Mouse (Mus musculus) telencephalon, adult 2 months (tissue): ENCODE measurements around the gene Car11.

Experiments
- DNase-seq: peaks from one replicate; pipeline ENCODE4 v3.0.0-alpha.2; 2011; ENCODE audit warnings: low read depth, low spot score

Car11 gene

GRCm38 (mm10) chr7:45689800-45690199 is 9.8 kb upstream of the Car11 start:
- DNase-seq = no peak

- no peak for DNase-seq
Measured at GRCm38 (mm10) chr7:45692364-45692763, 7.3 kb upstream of the Car11 start.

DNA sequence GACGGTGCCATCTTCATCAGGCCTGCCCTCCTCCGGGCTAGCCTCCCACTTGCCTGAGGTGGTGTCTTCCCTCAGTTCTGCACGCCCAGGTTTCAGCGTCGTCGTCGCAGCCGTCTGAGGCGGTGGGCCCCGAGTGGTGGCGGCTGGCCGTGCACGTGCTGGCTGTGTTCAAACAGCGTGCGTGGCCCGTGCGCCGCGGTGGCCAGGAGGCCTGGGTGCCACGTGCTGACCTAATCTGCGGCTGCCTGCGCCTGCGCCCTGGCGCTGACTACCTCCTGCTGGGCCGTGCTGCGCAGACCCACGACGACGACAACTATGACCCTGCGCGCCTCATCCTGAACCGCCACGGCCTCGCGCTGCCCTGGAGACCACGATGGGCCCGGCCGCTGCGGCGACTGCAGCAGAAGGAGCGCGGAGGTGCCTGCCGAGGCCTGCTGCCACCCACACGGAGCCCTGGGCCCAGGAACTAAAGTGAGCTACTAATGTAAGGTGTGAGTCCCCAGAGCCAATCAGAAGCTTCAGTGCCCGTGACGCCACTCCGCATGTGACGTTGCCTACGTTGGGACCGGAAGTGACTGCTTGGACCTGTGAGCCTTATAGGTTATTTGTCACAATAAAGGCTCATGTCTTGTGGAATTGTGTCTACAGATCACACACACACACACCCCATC is 5.6 kb upstream of the Car11 start, which contains the start of gene Sec1:
Gene Sec1 (minus strand): TSS at position 482 of the 671 bp plus-strand sequence.
- no peak for DNase-seq

DNA sequence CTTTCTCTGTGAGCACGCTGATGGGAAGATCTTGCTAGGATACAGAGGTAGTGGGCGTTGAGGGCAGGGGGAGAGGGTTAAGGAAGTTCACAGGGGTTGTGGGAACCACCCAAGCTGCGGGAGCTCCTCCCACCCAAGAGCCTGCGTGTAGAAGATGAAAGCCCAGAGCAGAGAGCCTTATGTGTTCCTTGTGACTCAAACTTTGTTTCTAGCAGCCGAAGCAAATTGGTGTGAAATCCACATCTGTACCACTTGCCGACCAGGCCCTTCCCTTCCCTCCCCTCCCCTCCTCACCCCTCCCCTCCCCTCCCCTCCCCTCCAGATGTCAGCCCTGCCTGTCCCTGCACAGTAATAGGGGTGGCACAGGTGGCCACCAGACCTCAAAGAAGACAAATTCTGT is 4.5 kb upstream of the Car11 start:
- DNase-seq = no peak

DNA sequence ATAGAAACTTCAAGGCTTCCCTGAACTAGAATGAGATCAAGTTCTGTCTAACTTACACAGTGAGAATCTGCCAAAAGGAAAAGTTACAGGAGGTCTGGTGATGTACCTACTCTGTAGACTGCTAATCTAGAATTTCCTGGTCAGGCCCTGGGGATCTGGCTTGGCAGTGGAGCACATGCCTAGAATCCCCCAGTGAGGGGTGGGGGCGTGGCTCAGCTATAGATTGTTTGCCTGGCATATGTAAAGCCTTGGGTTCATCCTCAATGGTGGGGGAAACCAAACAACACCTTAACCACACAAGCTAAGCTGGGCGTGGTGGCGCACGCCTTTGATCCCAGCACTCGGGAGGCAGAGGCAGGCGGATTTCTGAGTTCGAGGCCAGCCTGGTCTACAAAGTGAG is 1.7 kb upstream of the Car11 start:
- no peak for DNase-seq

DNA sequence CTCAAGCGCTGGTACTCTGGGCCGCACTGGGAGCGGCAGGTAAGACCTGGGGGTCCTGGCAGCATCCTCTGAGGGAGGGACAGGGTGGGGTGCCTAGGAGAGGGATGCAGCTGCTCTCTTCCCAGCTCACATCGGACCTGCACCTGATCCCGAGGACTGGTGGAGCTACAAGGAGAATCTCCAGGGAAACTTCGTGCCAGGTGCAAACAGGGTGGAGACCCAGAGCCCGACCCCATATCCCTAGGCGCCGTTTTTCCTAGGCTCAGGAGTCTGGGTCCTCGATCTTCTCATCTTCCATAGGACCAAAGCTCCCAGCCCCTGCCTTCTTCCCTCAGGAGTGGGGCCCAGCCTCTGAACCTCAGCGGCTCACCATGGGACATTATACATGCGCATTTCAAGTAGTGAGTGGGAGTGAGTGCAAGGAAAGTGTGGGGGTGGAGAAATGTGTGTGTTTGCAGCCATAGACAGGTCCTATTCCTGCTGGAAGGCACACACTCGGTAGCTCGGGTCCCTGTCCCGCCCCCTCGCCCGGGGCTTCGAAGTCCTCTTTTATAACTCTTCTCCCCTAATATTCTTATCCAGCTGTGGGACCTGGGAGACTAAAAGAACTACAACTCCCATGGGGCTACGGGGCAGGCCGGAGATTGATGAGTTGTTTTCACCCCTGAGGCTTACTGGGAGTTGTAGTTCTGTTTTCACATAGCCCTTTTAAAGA is 815 bp downstream of the Car11 start:
- peak; percentile 92 for DNase-seq

GRCm38 (mm10) chr7:45701072-45701471 is 1.4 kb downstream of the Car11 start:
- no peak for DNase-seq

DNA sequence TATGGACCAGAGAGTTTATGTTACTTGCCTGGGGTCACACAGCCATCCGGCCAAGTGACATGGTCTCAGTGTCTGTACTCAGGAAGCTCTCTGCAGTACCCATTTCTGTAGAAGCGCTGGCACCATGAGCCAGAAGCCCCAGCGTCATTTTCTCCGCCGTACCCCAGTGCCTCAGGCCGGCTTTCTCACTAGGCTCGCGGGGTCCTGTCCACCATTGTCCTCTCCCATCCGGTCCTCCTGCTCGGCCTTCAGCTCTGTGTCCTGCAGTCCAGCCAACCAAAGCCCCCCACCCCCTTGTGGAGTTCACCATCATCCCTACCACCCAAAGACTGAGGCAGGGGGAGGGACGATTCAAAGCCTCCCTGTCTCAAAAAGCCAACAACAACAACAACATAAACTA is 2.0 kb downstream of the Car11 start:
- no peak for DNase-seq

GRCm38 (mm10) chr7:45702316-45702715 is 2.7 kb downstream of the Car11 start:
- no peak for DNase-seq

GRCm38 (mm10) chr7:45702809-45703520 is 3.3 kb downstream of the Car11 start:
- no peak for DNase-seq

DNA sequence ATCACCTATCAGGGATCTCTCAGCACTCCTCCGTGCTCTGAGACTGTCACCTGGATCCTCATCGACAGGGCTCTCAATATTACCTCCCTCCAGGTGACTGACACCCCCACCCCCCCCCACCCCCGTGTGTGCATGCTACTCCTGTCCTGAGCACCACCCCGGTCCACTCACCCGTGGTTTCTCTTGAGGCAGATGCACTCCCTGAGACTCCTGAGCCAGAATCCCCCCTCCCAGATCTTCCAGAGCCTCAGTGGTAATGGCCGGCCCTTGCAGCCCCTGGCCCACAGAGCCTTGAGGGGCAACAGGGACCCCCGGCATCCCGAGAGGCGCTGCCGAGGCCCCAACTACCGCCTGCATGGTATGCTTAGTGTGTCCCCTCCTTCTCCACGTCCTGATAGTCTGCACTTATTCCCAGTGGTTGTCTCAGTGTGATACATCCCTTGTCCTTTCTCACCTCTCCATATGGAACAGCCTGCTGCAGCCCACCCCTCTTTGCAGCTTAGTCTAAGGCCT is 3.9 kb downstream of the Car11 start:
- no peak for DNase-seq

DNA sequence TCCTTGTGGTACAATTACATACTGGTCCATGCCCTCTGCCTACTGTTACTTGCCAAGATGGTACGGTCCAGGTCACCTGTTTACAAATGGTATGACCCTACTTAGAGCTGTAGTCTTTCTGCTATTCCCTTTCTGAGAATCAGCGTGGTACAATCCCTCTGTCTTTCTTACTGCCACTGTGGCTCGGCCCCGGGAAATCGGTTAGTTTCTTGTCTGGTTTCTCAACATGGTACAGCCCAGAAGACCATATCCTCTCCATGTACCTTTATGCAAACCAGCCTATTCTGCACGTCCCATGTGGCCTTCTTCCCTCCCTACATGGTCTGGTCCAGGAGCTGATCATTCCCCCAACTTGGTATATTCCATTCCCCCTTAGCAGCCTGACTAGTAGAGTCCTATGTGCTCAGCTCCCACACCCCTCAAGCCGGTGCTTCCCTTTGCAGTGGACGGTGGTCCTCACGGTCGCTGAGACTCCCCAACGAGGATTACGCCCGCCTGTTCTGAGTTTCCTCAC is 4.5 kb downstream of the Car11 start:
- peak; percentile 95 for DNase-seq

GRCm38 (mm10) chr7:45704730-45705442 is 5.2 kb downstream of the Car11 start, which contains the start of gene Dbp:
Dbp (plus strand) TSS chr7:45705088.
- DNase-seq = peak; percentile 100

GRCm38 (mm10) chr7:45705443-45705864 is 5.8 kb downstream of the Car11 start:
- DNase-seq = no peak

DNA sequence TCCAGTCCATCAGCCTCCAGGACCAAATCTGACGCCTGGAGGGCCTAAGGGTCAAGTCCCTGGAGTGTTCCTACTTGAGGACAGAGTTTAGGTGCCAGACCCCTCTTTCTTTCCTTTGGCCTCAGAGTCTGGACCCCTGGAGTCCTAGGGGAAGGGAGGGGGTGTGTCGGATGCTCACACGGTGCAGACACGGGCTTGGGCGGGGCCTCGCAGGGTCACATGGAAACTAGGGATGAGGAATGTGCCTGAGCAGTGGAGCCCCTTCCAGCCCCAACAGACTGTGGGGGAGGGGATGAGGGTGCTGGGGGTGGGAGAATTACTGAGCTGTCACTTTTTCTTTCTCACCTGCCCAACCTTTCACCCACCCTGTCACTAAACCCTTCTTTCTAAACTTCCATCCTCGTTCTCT is 6.2 kb downstream of the Car11 start:
- no peak for DNase-seq

- DNase-seq = no peak
Measured at GRCm38 (mm10) chr7:45706721-45707241, 7.1 kb downstream of the Car11 start.

GRCm38 (mm10) chr7:45707375-45707967 is 7.8 kb downstream of the Car11 start:
- DNase-seq = peak; percentile 84

- no peak for DNase-seq
Measured at GRCm38 (mm10) chr7:45708221-45708761, 8.6 kb downstream of the Car11 start.

DNA sequence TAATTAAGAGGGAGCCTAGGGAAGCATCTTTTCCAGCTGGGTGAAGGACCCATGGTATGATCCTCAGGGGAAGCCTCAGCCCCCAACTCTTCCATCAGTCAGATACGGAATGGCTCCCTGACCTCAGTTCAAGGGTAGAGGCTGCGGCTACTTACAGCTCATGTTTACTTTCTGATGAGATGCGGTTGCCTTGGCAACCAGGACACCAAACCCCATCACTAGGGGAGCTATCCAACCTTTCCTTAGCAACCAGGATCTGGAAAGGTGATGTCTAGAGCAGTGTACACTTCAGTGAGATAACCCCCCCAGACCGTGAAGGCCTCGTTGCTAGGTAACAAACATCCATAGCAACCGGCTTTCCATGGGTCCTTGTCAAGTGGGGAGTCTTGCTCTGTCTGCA is 9.4 kb downstream of the Car11 start:
- no peak for DNase-seq

DNA sequence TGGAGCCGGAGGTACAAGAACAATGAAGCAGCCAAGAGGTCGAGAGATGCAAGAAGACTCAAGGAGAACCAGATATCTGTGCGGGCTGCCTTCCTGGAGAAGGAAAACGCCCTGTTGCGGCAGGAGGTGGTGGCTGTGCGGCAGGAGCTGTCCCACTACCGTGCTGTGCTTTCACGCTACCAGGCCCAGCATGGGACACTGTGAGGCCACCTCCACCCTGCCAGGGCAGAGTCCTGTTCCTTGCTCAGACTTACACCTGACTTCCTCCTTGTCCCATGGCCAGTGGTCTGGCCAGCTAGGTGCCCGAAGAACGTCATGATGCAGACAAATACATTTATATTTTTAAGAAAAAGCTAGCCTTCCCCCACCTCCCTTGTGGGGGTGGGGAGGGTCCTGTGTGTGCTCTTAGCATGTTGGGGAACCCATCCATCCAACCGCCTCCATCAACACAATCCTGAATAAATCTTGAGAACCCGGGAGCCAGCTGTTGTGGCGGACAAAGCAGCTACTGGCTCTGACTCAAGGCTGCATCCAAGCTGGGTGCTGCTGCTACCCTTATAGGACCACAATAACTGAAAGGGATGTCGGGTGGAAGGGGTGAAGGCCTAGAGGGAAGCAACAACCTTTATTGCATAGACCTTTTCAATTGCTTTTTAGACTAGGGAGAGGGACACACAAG is 10.2 kb downstream of the Car11 start:
- DNase-seq = no peak
